Mouse (Mus musculus): ENCODE results near the gene Myh6.

GRCm38 (mm10) chr14:54903641-54904040 lies 63.1 kb downstream of the Myh6 start:
- no peak for TF ChIP-seq CTCF (IDR thresholded peaks at IDR 0.05; ENCODE audit: low read depth)
- no peak for TF ChIP-seq EP300 (IDR thresholded peaks at IDR 0.05; ENCODE audit: low read depth)

Data from heart, postnatal 0 days (tissue).